Mouse (Mus musculus): ENCODE results near the gene Fkbp1b.
"Not testable (repeated sequence)": the region's sequence is repeated elsewhere in the genome, so short reads cannot be mapped to it uniquely, and the experiment has no call there.

Fkbp1b gene

DNA sequence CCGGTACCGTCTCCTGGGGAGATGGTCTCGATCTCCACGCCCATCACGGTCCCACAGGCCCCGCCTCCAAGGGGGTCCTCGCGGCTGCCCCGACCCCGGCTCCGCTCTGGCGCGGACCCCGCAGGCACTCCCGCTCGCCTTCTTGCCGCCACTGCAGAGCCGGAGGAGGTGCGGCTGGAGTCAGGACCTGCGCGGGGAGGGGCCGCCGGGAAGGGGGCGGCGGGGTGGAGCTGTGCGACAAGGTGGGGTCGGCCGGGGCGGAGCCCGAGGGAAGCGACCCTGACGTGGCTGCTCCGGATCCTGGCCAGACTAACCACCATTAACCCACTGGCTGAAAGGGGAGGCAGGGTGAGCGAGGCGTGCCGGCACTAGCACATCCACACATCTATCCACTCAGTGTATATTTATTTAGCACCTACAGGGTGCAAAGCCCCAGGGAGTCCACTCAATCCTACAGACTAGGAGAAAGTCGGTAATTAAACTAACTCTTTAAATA is at the start of gene Fkbp1b:
Gene Fkbp1b (minus strand): TSS at position 200 of the 496 bp plus-strand sequence.
- no peak for DNase-seq (ENCODE audit: extremely low read depth, low read depth, low spot score)

DNA sequence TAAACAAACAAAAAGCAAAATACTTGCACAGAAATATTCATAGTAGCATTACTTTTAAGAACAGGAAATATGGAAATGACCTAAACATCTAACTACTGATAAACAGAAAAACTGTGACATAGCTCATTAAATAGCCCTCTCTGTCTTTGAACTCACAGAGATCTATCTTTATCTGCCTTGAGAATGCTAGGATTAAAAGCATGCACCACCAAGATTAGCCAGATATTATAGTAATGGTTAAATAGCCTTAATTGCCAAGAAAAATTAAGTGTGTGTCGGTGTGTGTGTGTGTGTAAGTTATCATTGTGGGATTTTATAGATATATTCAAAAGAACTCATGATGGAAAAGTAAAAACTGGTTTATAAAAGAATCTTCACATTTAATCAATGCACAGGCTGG is 48.5 kb upstream of the Fkbp1b start:
- DNase-seq (ENCODE audit: extremely low read depth, low read depth, low spot score): no peak

DNA sequence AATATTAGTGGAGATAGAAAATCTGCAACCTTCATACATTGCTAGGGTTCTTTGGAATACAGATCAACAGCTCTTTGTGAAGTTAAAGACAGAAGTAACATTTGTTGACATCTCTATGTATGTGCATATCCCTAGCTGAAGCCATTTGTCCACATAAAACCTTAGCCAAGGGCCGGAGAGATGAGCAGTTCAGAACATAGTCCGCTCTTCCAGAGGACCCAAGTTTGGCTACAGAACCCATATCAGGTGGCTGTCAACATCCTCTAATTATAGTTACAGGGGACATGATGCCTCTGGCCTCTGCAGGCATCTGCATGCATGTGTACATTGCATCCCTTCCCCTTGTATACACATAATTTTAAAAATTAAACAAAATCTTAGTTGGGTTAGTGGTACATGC is 47.9 kb upstream of the Fkbp1b start:
- no peak for DNase-seq (ENCODE audit: extremely low read depth, low read depth, low spot score)

DNA sequence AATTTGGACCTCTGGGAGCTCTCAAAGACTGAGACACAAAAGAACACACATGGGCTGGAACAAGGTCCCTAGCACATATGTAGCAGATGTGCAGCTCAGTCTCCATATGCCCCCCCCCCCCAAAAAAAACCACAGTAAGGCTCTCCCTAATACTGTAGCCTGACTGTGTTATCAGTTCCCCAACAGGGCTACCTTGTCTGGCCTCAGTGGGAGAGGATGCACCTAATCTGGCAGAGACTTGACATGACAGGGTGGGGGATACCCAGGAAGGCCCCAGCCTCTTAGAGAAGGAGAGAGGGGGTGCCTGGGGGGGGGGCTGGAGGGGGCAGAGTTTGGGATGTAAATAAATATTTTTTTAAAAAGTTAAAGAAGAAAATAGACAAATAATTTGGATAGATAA is 47.3 kb upstream of the Fkbp1b start:
- no peak for DNase-seq (ENCODE audit: extremely low read depth, low read depth, low spot score)

DNA sequence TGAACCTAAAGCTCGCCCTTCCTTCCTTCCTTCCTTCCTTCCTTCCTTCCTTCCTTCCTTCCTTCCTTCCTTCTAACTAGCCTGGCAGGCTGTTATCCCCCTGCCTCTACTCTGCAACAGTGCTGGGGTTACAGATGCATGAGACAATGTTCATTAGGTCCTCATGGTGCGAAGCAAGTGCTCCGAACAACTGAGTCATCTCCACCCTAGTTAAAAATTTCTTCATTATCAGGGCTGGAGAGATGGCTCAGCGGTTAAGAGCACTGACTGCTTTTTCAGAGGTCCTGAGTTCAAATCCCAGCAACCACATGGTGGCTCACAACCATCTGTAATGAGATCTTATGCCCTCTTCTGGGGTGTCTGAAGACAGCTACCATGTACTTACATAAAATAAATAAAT is 45.2 kb upstream of the Fkbp1b start:
- not testable (repeated sequence) for DNase-seq (ENCODE audit: extremely low read depth, low read depth, low spot score)

DNA sequence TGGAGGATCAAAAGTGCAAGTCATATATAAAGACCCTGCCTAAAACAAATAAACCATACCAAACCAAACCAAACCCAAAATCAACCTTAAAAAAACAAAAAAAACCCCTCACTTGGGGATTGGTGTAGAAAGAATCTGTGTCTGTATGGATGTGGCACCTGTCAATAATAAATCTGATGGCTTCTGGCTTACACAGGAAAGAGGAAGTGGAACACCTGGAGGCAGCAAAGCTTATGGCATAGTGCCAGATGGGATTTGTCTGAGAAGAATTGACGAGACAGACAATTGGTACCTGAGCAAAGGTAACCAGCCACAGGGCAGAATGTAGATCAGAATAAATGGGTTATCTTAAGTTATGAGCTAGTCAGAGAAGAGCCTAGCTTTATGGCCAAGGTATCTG is 43.7 kb upstream of the Fkbp1b start:
- peak; percentile 31 for DNase-seq (ENCODE audit: extremely low read depth, low read depth, low spot score)

DNA sequence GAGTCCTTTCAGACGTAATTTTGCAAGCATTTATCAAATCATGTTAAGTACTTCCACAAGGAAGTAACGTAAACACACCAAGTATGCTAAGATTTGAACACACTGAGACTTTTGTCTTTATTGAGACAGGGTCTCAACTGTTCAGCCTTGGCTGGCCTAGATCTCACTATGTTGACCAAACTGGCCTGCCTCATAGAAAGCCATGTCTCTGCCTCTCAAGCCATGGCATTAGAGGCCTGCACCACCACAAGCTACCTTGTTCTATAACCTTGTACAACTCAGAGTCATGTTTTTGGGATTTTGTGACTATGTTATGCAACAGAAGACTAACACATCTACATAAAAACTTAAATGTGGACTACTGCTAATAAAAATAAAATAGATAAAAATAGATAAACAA is 40.7 kb upstream of the Fkbp1b start:
- DNase-seq (ENCODE audit: extremely low read depth, low read depth, low spot score): no peak

DNA sequence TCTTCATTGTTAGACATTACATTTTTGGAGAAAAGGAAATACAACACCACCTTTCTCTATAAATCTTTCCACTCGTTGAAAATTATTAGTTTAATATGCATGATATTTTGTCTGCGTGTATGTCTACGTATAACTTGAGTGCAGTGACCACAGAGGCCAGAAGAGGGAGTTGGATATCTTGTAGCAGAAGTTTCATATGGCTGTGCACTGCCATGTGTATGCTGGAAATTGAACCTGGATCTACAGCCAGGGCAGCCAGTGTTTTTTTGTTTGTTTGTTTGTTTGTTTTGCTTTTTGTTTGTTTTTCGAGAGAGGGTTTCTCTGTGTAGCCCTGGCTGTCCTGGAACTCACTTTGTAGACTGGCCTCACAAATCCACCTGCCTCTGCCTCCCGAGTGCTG is 37.7 kb upstream of the Fkbp1b start:
- DNase-seq (ENCODE audit: extremely low read depth, low read depth, low spot score): no peak

DNA sequence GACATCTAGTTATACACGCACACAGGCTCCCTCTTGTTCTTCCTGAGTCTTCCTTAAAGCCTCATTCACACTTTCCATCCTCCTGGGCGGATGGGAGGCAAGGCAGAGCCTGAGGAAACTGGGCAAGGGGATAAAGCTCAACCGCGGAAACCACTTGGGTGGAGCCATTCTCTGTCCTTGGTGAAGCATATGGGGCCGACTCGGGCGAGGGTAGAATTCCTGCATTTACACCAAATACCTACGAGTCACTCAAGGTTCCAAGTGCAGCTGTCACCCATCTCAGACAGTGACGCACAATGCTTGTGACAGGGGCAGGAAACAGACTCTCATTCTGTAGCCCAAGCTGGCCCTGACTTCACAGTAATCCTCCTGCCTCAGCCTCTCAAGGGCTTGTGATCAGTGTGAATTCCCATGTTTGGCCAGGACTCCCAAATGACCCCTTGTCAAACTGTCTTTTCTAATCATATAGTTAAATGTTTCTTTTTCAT is 36.9 kb upstream of the Fkbp1b start:
- DNase-seq (ENCODE audit: extremely low read depth, low read depth, low spot score): no peak

DNA sequence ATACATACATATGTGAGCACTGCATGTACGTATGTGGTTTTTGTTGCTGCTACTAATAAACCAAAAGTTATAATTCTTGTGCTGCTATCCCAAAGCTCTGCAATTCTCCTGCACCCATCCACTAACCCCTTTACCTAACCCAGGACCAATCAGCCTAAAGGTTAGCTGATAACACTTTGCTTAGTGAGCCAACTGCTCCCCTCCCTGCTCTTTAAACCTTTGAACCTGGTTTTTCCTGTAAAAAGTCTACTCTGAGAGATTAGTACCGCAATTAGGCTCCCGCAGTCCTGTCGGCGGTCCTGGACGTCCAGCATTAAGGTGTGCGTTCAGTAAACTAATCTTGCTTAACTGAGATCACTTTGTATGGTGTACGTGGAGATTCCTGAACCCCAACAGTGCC is 34.2 kb upstream of the Fkbp1b start:
- DNase-seq (ENCODE audit: extremely low read depth, low read depth, low spot score): no peak

DNA sequence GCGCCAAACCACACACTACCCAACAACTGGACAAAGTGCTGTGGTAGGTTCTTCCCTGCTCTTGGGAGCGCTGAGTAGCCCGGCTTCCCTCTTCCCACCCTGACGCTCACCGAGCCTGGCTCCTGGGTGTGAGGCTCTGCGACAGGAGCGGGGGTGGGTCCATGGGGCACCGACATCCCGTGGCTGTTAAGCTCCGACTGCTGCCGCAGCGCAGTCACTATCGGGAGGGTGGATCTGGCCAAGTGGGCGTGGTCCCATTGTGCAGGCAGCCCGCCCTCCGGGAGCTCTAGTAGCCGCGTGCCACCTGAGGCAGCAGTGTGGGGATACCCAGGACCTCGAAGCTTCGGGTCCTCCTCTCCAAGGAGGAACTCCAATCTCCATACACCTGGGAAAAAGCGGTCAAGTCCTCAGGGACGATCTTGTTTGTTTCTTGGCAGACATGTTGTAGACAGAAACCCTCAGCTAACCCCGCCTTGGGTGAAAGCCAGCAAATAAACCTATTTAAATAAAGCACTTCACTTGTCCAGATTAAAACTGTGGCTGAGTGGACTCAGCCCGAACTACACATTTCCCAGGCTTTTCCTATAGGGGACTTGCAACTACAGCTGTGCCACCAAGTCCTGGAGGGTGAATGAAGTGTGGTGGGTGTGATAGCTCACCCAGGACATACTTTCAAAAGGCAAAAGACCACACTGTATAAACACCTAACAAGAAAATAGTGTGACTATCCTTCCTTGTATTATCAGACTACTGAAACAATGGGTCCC is 33.0 kb upstream of the Fkbp1b start, which contains the start of gene Mfsd2b:
Gene Mfsd2b (minus strand): TSS at position 199 of the 767 bp plus-strand sequence.
- DNase-seq (ENCODE audit: extremely low read depth, low read depth, low spot score): no peak

DNA sequence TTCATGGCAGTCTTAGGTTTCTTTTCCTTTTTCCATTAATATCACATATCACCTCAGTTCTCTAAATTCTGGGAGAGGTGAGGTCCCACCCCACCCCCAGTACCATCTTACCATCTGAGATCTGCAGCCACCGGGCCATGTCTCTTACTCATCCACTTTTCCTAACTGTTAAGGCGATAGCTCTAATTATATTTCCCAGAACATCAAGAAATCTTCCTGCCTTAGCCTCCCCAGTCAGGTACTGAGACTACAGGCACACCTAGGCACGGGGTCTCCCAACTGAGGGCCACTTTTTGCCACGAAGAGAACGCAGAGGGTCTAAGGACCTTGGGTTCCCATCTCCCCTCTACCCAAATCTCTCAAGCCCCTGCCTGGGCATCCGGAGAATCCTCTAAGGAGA is 32.1 kb upstream of the Fkbp1b start:
- no peak for DNase-seq (ENCODE audit: extremely low read depth, low read depth, low spot score)

DNA sequence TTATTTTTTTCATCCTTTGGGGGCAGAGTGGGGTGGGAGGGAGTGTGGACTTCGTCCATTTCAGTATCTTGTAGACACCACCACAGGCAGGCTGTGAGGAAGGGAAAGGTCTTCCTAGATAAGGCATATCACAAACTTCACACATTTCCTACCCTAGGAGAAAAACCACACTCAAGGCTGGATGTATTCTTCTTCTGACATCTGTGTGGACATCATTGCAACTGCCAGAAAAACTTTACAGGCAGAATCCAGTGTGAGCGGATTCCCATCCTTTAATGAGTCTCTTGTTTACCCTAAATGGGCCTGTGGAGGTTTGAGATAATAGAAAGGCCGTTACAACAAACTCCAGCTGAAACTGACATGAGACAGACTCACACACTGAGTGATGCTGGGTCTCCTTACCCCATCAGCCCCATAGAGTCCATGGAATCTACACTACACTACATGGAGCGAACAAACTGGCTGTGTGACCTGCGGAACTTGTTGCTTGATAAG is 31.6 kb upstream of the Fkbp1b start:
- no peak for DNase-seq (ENCODE audit: extremely low read depth, low read depth, low spot score)

DNA sequence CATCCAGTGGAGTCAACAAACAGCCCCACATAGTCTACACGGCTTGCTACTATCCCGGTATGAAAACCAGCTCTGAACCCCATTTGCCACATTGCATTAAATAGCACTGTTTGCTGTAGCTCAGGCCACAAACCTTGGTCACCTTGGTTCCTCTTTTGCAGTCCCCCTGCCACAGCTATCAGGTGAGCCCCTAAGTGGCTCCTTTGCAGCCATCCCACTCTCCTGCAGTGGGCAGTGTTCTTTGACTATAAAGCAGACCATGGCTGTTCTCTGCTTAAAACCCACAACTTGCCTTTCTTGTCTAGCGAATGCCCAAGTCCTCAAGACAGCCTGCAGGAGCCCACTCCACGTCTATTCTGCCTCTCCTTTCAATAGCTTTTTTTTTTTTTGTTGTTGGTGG is 30.9 kb upstream of the Fkbp1b start:
- DNase-seq (ENCODE audit: extremely low read depth, low read depth, low spot score): no peak

DNA sequence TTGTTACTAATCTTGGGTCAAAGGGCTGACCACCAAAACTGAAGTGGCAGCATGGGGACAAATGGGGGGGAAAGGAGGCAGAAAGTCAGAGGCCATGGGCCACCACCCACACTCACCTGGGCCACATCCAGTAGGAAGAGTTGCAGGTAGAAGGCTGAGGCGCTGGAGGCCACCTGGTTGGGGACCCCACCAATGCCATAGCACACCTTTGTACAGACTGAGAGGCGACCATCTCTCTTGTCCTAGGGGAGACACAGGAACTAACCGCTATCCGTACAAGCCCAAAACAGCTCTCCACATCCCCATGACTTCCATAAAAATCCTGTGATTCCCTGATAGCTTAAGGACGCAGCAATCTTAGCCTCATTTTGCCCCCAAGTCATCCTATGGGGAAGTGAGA is 29.9 kb upstream of the Fkbp1b start:
- DNase-seq (ENCODE audit: extremely low read depth, low read depth, low spot score): no peak

DNA sequence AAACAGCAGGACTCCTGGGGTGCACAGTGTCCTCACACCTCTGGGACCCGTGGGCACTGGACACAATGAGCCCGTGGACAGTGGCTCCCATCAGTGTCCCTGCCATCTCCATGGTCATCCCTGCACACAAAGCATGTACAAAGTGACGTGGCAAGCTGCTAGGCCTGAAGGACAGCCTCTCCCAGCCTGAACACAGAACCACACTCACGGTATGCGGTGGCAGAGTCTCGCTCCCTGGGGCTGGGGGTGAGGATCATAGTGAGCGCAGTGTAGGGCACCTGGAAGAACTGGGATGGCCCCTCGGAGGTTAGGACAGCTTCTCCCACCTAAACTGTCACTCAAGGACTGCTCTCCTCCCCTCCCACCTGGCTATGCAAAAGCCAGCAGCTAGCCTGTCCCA is 27.5 kb upstream of the Fkbp1b start:
- no peak for DNase-seq (ENCODE audit: extremely low read depth, low read depth, low spot score)

DNA sequence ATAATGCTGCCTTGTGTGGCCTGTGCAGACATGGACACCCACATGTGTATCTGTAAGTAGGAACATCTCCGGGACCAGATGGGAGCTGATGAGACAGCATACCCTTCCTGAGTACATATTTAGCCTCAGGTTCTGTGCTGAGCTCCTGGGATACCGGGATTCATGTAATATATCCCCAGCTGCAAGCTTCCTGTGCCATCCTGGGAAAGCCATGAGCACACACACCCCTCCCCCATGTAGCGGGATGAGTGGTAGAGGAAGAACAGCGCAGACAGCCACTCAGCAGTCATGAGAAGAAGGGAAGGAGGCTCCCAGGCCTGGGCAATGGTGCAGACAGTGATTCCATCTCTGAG is 22.9 kb upstream of the Fkbp1b start:
- DNase-seq (ENCODE audit: extremely low read depth, low read depth, low spot score): no peak

DNA sequence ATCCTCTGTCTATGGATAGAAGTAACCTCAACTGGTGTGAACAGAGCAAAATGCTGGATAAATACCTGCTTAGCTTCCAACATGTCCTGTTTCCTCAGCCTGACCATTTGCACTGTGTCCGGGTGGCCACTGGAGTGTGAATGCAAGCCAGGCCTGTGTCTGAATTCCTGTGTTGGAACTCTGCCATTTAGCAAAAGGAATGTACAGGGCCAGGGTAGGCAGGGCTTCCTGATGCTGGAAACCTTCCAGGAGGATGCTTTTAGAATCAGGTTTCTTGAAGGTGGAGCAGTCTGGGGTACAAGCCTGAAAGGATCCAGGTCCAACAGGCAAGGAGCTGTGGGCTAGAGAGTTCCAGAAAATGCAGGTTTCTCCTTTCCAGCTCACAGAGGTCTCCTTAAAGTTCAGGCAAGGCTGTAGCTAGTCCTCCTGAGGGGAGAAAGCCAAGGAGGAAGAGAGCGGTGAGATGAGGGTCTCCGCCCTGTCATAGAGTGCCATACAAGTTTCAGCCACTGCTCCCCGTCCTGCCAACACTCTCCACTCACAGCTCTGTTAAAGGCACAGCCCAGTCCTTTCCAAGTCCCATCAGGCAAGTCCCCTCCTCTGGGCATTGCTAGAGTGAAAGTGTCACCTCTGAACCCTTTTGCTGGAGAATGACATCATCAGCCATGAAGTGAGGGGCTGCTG is 22.4 kb upstream of the Fkbp1b start:
- no peak for DNase-seq (ENCODE audit: extremely low read depth, low read depth, low spot score)

DNA sequence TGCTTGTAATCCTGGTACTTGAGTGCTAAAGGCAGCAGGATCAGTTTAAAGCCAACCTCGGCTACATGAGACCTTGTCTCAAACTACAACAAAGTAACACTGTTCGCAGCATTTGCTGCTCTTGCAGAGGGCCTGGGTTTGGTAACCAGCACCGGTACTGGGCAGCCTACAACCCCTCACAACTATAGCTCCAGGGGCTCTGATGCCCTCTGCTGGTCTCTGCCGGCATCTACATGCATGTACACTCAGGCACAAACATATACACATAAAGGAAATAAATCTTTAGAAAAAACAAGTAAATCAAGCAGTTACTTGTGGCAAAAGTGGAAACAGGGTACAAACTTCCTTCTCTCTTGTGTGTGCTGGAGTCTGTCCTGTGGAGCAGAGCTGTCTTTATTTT is 21.3 kb upstream of the Fkbp1b start:
- no peak for DNase-seq (ENCODE audit: extremely low read depth, low read depth, low spot score)

DNA sequence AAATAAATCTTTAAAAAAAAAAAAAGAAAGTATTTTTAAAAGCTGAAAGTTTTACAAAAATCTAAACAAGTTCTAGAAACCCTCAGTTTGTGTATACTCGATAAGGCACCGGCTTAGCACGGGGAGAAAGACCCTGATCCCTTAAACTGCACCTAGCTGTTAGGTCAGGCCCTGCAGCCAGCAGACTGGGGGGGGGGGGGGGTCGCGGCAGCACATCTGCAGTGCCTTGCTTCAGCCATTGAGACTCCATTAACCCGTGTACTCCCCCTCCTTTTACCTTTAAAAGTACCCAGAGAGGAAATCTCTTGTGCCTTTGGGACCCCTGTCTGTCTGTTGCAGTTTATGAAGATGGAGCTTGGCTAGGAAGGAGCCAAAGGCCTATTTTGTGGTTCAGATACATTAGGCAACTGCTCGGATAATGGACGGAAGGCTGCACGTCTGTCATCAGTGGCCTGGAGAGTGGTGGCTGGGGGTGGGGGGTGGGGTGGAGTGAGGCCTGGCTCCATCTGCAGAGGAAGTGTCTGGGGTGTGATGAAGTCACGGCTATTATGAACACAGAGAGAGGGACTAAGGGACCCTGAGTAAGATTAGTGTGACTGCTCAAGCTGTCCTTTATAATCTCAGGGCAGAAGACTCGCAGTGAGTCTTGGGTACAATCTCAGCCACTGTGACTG is 18.0 kb upstream of the Fkbp1b start:
- no peak for DNase-seq (ENCODE audit: extremely low read depth, low read depth, low spot score)

DNA sequence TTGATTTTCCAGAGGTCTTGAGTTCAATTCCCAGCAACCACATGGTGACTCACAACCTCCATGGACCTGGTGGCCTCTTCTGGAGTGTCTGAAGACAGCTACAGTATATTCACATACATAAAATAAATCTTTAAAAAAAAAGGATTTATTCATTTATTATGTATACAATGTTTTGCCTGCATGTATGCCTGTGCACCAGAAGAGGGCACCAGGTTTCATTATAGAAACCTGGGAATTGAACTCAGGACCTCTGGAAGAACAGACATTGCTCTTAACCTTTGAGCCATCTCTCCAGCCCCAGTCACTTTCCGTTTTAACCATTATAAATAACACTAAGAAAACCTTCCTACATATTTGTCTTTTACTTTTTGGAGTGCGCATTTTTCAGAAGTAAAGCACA is 15.4 kb upstream of the Fkbp1b start:
- no peak for DNase-seq (ENCODE audit: extremely low read depth, low read depth, low spot score)

DNA sequence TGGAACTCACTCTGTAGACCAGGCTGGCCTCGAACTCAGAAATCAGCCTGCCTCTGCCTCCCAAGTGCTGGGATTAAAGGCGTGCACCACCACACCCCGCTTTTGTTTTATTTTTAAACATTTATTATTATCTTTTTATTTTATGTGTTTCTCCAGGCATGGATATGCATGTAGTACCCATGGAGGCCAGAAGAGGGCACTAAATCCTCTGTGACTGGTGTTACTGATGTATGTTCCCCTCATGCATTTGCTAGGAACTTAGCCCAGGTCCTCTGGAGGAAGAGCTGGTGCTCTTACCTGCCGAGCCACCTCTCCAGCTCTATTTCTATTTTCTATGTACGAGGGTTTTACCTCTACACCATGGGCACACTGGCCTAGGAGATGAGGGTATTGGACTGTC is 14.8 kb upstream of the Fkbp1b start:
- DNase-seq (ENCODE audit: extremely low read depth, low read depth, low spot score): no peak

Measured in fat pad, adult 2 months (tissue).